Mouse (Mus musculus): Measurements from ENCODE around the gene Plch1.

DNA sequence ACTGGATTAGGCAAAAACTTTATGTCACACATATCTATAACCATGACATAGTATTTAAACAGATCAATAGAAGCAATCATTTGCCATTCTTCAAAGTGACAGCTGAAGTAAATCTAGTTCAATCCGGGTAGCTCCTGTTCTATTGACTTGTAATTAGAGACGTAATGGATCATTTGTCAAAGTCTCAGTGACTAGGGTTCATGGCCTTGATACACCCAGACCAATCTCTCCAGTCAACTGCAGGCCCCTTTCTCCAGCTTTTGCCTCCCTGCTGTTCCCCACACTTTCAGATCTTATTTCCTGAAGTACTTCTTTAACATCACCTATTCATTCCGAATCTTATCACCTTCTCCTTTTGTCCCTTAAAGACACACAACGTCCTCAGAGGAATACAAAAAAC, 56.8 kb downstream of the Plch1 start:
- TF ChIP-seq MAX (IDR thresholded peaks at IDR 0.05; ENCODE audit: low read depth), result no peak
- TF ChIP-seq POLR2AphosphoS2 (IDR thresholded peaks at IDR 0.05; ENCODE audit: insufficient read length, low read depth), result no peak
- TF ChIP-seq POLR2A (IDR thresholded peaks at IDR 0.05; ENCODE audit: insufficient read length, low read depth), result no peak
- TF ChIP-seq CEBPB (IDR thresholded peaks at IDR 0.05; ENCODE audit: insufficient read depth, poor library complexity, severe bottlenecking), result no peak
- no peak for TF ChIP-seq TCF3 (IDR thresholded peaks at IDR 0.05; ENCODE audit: insufficient read length, low read depth)
- no peak for TF ChIP-seq SRF (IDR thresholded peaks at IDR 0.05; ENCODE audit: control insufficient read depth, insufficient read length, low read depth)
- no peak for TF ChIP-seq USF1 (IDR thresholded peaks at IDR 0.05; ENCODE audit: low read depth)
- no peak for TF ChIP-seq E2F4 (IDR thresholded peaks at IDR 0.05; ENCODE audit: insufficient read depth)

Measured in myocyte (in vitro differentiated cells).